Mouse (Mus musculus) lung, adult 18-20 months (tissue): Measurements from ENCODE around the gene Morn1.

Source experiments
- DNase-seq, 2 experiments: peaks; one replicate each; pipeline ENCODE4 v3.0.0; 2022; ENCODE audit warnings: mixed read lengths in 2 of 2

The Morn1 gene

GRCm38 (mm10) chr4:155140795-155141265, 54.5 kb downstream of the Morn1 start:
- DNase-seq, result peak; percentile 70 to 75

DNA sequence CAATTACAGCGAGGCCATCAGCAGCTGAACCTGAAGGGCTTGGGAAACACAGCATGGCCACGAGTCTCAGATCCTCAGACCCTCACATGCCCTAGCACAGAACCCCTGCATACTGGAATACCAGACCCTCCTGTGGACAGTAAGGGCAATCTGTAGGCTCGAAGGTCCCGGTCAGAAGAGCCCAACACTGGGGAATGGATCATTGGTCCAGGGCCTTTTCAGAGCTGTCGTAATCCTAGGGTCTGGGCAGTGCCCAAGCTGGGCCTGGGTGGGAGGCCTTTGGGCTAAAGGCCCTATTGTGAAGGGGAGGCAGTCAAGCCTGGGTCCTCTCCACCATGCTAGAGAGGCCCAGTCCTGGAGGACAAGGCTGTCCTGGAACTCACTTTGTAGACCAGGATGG, 56.5 kb downstream of the Morn1 start:
- DNase-seq, result no peak

GRCm38 (mm10) chr4:155143411-155143810, 57.0 kb downstream of the Morn1 start:
- DNase-seq, result no peak

DNA sequence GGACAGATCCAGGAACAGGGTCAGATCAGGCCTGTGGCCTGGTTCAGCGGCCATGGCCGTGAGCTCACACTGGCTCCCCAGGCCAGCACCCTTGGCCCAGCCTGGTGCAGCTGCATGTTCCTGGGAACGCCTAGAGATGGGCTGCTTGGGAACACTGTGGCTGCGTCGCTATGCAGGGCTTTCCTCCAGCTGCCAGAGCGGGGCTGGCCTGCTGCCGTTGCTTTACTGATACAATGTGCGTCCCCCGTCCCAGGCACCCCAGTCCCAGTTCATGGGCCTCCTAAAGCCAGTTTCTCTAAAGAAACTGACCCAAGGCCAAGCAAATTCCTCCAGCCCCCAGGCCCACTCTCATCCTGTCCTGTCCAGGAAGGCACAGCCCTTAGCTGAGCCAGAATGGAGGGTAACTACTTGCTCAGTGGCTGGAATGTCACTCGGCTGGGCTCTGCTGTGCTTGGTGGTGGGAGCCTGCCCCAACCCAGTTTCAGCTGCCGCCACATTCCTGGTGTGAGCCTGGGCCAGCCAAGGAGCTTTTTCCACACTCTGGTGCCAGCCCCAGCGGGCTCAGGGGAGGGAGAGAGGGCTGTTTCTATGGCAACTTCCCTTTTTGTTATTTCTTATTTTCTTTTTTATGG, 57.6 kb downstream of the Morn1 start:
- DNase-seq, result peak; percentile 60 to 70

GRCm38 (mm10) chr4:155144548-155145180, 58.3 kb downstream of the Morn1 start:
- DNase-seq, result no peak

DNA sequence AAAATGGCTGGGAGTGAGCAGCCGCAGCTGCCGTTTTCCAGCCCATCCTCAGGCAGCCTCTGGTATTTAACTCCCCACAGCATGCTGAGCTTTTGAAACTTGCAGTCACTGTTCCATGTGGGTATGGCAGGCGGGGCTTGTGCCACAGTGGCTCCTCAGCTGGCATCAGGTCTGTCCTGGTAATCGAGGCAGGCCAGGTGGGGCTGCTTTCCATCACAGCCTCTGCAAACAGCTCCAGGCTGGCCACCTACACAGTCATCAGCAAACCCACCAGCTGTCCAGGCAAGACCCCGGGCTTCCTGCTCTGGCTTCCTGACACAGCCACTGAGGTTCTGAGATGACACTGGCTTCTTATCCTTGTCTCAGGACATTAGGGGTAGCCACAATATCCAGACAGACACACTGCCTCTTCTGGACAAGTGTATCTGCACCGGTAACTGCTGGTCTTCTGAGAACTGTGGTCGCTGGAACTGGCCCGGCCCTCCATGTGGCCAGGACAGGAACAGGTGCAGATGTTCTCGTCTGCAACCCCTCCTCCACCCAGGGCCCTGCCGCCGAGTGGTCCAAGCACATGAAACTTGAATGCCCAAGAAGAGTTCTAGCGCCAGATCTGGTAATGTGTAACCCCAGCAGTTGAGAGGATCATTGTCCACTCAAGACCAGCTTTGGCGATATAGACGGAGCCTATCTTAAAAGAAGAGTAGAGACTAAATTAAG, 59.9 kb downstream of the Morn1 start:
- no peak for DNase-seq

DNA sequence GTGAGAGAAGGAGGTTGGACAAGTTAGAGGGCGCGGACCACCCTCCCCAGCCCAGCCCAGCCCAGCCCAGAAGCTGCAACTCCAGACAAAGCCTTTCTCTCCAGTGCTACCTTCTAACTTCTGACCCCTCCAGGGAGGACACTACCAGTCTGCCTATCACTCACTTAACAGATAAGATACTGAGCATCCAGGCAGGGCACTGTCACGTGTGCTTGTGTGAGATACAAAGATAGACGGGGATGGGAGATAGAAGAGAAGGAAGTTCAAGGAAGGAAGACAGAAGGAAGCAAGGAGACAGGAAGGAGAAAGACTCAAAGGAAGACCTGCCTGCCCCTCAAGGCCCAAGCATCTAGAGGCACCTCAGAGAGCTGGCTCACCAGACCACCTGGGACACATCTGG, 62.1 kb downstream of the Morn1 start:
- DNase-seq, result no peak

GRCm38 (mm10) chr4:155148910-155149698, 62.7 kb downstream of the Morn1 start:
- peak; percentile 94 to 96 for DNase-seq

DNA sequence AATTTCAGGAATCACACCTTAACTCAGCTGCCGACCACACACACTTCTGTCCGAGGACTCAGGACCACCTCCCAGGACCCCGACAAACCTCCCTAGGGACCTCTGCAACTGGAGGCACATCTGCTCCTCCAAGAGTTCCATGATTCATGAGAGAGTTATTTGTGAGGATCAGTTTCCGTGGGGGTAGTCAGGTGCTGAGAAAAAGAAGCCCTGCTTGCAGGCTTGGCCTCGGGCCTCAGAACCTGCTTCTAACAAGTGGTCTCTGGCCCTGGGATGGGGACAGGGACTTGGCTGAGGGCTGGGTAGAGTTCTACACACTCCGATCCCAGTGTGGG, 63.5 kb downstream of the Morn1 start:
- DNase-seq, result no peak

DNA sequence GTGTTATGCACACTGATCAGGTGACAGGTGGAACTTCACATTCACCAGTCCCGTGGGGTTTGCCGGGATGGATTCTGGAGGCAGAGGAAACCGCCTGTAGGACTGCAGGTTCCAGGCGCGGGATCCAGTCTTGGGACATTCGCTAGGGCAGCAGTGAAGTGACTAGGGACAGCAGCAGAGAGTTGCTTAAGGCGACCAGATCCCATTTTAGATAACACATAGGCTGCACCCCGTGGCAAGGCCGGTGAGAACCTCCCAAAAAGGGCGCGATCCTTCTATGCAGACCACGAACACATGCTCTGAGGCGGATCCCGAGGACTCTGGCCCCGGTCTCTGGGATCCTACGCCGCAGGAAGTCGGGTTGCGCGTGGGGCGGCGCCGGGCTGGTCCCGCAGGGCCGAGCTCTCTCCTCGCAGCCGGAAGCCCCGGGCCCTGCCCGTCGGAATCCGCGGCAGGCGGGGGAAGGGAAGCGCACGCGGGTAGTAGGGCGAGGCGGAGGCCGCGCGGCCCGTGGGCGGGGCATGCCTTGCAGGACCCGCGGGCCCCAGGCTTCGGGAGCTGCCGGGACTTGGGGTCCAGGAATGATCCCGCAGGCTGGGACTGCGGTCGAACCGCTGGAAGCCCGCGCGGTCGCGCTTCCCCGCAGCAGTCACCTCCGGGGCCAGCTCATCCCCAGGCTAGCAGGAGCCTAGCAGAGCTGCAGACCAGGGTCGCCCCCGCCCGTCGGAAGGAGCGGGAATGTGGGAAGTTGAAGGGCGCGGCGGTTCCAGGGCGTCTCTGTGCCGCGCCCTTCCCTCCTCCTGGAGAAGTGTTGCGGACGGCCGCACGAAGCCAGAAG, 64.1 kb downstream of the Morn1 start:
- peak; percentile 93 to 95 for DNase-seq

GRCm38 (mm10) chr4:155151221-155151788, 64.9 kb downstream of the Morn1 start:
- DNase-seq, result no peak

DNA sequence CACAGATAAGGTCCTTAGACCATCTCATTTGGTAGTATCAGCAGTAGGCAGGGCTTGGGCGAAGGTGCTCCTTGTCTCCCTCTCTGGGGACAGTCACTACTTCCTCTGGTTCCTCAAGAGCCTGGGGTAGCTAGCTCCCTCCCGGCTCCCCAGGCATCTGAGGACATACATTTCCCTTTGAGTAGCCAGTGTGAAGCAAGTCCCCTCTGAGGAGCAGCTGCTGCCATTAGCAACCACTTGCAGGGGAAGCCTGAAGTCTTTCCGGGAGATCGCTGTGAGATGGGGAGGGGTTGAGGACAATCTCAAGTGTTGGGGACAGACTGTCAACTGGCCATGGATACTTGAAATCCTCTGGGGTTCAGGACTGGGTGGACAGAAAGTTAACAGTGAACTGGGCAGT, 65.5 kb downstream of the Morn1 start:
- DNase-seq, result peak in 1 of 2 experiments; percentile 55

GRCm38 (mm10) chr4:155152476-155152875, 66.1 kb downstream of the Morn1 start:
- no peak for DNase-seq

GRCm38 (mm10) chr4:155153389-155154072, 67.2 kb downstream of the Morn1 start:
- DNase-seq, result no peak

- DNase-seq, result peak; percentile 67 to 81
Observed at GRCm38 (mm10) chr4:155154986-155155385, 68.6 kb downstream of the Morn1 start.

DNA sequence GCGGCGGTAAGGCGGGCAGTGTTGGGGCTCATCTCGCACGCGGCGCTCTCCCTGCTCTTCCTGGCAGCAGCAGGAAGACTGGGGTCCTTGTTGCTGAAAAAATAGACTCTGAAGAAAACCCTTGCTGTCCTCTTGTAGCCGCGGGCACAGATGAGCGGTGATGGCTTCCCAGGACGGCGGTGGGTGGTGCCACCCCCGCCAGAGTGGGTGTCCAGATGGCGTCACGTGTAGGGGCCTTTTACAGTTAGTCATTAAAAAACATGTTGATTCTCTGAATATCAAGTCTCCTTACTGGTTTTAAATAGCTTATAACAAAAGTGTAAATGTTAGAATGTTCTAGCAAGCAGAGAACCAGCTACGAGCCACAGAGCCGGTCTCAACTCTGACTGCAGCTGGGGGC, 70.4 kb downstream of the Morn1 start:
- DNase-seq, result no peak

DNA sequence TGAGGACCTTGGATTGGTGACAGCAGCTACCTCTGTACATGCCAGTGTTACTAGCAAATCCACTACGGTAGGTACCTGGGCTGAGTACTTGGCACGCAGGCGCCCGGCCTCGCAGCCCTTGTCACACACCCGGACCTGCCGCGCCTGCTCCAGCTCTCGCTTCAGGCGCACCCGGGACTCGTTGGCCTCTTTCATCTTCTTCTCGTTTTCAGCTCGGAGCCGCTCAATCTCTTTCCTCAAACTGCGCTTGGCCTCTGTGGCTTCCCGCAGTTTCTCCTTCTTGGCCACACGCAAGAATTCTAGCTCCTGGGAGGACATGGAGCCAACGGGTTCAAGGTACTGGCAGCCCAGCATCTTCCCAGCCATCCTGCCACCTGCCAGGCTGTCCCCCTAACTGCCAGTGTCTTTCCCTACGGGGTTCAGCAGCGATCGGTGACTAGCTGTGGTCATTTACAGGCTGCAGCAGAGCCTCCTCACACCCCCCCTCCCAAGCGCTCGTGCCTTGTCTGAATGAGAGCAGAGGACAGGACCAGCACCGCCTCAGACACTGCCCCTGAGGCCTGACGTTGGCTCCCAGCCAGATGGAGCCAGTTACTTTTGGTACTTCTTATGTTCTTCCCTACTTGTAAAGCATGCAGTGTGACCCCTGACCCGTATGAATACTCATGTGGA, 71.6 kb downstream of the Morn1 start:
- no peak for DNase-seq

- DNase-seq, result no peak
Observed at GRCm38 (mm10) chr4:155158543-155158917, 72.2 kb downstream of the Morn1 start.

DNA sequence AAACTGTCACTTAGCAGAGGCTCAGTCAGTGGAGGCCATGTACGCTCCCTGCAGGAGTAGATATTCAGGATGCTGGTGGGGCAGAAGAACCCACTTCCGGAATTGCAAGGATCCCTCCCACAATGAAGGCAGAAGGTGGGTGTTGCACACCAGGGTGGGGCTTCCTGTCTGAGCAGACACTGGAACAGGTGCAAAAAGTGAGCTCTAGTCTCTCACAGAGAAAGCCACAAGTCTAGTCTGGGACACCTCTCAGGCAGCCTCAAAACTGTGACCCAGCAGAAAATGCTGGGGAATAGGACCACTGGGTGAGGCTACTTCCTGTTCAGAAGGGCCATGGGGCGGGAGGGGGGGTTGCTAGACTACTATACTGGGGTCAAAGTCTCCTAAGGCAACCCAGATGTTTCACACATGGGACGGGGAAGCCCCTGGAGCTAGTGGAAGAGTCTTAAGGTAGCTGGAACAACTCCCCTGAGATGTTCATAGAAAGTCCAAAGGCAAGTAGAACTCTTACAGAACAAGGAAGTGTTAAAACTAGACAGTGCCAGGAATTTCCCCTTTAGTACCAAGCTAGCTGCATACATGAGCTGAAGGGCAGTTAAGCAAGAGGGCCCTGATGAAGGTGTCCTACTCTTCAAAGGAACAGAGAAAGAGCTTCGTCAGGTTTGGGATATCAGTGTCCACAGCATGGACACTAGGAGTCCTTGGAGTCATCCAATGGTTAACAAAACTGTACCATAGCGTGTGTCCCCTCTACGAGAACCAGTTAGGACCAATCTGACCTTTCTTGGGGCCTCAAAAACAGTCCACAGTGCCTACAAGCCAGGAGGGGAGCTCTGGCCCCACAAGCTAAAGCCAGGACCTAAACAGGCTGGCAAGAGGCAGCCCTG, 76.3 kb downstream of the Morn1 start:
- DNase-seq, result peak in 1 of 2 experiments; percentile 50

GRCm38 (mm10) chr4:155163320-155163651, 76.9 kb downstream of the Morn1 start:
- DNase-seq, result no peak
